Mouse (Mus musculus): ENCODE data around the gene Stx8. TPM values are rescaled to one million over a fixed set of nuclear protein-coding genes. Genes with fewer than 3 reads are reported as not detected.
A peak's percentile ranks its signal among the peaks of the same experiment; 100 is the strongest.

Stx8 gene
- total RNA-seq, 2 experiments from 2014 or later: 22.6 to 27.3 TPM

DNA sequence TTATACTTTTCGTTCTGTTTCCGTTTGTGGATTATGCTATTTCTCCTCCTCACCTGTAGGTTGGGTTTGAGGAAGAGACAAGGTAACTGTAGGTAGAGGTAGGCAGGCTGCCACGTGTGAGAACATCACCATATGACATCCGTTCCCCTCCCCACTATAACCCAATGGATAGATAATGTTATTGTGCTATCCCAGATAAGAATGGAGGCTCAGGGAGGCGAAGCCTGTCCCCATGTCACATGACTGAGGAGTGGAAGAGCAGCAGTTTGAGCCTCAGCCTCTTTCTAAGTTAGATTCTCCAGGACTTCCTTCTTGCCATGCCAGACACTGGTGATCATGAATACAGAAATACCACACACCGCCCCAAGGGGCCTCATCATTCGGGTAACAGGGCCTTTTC lies 211.4 kb downstream of the Stx8 start:
- intact Hi-C loops (cut with DNase I; ENCODE audit: low total_unique reads): no loop called here
- DNase-seq: no peak

DNA sequence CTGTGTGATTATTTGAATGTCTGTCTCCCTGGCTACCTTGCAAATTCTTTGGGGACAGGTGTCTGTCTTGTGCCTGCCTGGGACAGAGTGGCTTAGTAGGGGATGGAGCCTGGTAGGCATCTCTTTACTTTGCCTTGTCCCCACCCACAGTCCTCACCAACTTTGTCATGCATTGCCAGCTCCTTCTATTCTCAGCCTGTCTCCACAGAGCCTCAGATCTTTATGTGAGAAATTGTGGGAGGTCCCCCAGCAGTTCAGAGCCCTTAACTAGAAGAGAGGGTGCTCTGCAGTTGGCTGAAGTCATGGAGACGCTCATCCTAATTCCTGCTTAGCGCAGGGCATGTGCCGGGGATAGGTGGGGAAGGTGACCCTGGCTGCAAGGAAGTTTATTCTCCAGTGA lies 219.7 kb downstream of the Stx8 start:
- intact Hi-C loops (cut with DNase I; ENCODE audit: low total_unique reads): no loop called here
- no peak for DNase-seq

DNA sequence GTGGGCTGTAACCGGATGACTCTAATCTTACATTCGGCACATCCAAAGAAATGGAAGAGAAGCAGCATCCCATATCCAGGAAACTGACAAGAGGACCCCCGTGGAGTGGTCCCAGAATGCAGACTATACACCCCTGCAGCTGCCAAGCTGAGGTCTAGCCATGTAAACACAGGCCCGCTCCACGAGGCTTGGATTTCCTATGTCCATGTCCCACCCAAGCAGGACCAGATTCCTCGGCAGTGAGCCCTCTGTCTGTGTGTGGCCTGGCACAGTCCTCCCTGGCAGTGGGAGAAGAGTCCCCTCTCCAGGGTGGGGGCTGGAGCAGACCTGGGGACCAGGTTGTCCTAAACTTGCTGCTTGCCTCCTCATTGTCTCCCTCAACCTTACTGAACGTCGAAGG lies 221.2 kb downstream of the Stx8 start:
- intact Hi-C loops (cut with DNase I; ENCODE audit: low total_unique reads): no loop called here

DNA sequence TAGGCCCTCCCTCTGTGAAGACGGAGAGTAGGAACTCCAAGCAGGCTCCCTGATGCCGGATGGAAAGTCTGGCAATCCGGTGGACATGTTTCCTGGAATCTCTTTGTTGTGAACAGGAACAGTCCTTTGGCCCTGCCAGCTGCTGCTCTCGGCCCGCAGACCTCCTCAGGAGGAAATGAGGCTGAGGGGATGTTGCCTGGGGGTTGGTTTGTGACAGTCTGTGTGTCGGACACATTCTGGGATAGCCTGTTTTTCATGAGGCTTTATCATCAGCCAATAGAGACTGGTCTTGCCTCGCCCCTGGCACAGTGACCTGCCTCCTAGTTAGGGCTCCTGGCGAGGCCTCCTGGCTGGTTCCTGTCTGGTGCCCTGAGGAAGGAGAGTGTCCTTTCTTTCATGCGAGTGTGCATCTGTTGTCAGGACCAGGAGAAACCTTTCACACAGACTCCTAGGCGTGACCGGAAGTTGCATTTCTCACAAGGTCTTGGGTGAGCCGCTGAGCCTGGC lies 222.8 kb downstream of the Stx8 start:
- DNase-seq: no peak
- intact Hi-C loops (cut with DNase I; ENCODE audit: low total_unique reads): no loop called here

More for the DNA sequence above, 221.2 kb downstream of the Stx8 start:
- DNase-seq: no peak

DNA sequence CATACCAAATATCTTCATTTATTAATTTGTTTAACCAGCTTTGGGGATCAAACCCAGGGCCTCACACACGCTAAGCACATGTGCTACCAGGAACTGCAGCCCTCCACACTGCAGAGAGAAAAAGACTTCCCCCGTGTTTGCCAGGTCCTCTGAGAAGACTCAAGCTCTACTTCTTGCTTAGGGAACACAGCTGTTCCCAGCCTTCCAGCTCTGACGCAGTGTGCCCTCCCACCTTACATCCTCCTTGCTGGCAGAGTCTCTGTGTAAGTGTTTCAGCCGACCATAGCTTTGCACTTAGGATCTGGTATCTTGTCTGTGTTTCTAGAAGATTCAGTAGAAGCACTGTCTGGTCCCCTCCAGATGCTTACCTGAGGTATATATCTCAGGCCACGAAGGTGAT lies 224.9 kb downstream of the Stx8 start:
- intact Hi-C loops (cut with DNase I; ENCODE audit: low total_unique reads): no loop called here
- no peak for DNase-seq

DNA sequence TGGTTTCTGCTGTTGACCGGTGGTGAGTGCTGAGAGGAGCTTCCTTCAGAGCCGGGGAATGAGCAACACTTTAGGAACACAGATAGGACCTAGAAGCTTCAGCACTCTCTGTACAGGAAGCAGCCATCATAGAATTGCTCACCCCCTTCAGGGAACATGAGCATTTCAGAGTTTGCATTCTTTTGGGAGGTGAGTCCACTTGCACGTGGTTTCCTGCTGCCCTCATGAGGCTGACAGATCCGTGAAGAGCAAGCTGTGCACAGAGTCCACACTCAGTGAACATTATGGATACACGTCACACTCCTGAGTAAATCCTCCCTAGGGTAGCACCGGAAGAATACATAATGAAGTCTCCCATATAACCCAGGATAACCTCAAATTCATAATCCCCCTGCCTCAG lies 229.2 kb downstream of the Stx8 start:
- intact Hi-C loops (cut with DNase I; ENCODE audit: low total_unique reads): no loop called here
- no peak for DNase-seq

DNA sequence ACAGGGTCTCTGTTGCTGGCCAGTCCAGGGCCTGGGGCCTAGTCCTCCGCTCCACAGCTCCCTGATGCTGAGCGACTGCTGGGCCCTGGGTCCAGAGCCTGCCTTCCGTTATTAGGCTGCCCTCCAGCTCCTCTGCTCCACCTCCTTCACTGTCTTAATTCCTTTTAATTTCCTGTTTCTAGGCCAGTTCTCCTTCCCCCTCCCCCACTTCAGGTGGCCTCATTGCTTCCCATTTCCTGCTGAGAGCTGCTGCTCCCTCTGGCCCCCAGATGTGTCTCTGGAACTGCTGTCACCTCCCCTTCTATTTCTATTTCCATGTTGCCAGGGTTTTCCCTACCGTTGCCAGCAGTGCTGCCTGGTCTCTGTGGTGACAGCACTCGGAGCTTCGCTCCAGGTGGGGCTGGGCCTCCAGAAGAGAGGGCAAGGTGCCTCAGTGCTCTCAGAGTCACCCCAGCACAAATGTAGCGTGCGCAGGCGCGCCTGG lies 229.7 kb downstream of the Stx8 start:
- intact Hi-C loops (cut with DNase I; ENCODE audit: low total_unique reads): no loop called here
- DNase-seq: no peak

DNA sequence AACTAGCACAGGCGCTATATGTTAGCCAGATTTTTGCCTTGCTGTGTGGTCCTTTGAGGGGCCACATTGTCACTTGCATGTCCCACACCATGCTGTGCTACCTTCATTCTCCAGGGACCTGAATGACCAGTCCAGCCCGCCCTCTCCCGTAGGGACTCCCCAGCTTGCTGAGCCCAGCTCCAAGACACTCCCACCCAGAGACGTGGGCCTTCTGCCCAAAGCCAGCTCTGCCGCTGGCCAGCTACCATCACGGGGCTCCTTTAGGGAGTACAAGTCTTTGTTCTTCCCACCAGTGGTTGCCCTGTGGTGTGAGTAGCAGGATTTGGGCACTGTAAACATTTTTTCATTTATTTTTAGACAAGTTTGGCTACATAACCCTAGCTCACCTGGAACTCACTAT lies 230.6 kb downstream of the Stx8 start:
- DNase-seq: peak; percentile 53
- intact Hi-C loops (cut with DNase I; ENCODE audit: low total_unique reads): no loop called here

DNA sequence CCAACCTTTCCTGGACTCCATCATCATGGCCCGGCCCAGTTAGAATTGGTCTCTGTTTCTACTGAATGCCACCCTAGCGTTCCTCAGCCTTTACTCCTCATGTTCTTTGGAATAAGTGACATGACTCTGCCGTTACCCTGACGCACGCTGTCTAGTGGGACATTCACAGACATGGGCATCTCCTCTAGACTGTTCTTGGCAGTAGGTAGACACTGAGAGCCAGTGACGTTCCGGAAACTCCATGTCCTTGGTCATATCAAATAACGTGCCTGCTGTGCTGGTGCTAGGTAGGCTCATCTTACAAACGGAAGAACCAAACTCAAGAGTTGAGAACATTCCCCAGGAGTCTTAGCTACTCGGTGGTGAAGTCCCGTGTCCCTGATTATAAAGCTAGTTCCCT lies 231.5 kb downstream of the Stx8 start:
- intact Hi-C loops (cut with DNase I; ENCODE audit: low total_unique reads): no loop called here
- no peak for DNase-seq

DNA sequence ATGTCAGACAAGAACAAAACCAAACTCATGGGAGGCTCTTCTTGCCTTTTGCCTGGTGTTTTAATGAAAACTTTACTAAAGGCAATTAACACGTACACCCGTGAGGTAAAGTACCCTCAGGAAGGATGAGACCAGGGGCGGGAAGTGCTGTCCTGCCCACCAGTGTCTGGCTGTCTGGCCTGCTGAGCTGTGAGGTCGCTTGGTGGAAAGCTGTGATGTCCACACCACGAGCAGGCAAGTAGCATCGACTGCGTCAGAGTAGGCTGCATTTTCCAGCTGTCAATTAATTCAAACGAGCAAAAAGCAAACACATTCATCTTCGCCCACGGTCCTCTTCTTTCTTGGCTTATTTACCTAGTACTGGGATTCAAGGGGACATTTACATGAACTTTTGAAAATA lies 232.7 kb downstream of the Stx8 start:
- DNase-seq: no peak
- intact Hi-C loops (cut with DNase I; ENCODE audit: low total_unique reads): no loop called here

DNA sequence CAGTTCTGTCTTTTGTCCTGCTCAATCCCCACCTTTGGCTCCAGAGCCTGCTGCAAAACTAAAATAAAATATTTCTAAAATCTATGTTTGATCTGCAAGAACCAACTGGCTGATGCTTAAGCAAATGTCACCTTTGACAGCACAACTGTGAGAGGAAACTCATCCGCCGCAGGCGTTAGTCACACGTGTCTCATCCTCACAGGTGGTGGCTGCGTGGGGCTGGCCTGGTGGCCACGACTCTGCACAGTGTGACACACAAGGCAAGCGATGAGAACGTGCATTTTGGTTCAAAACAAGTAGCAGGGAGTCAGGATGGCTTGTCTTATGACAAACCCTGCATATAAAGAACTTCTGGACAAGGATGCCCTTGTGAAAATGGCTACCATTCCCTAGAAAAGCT lies 233.1 kb downstream of the Stx8 start:
- DNase-seq: no peak
- intact Hi-C loops (cut with DNase I; ENCODE audit: low total_unique reads): no loop called here

DNA sequence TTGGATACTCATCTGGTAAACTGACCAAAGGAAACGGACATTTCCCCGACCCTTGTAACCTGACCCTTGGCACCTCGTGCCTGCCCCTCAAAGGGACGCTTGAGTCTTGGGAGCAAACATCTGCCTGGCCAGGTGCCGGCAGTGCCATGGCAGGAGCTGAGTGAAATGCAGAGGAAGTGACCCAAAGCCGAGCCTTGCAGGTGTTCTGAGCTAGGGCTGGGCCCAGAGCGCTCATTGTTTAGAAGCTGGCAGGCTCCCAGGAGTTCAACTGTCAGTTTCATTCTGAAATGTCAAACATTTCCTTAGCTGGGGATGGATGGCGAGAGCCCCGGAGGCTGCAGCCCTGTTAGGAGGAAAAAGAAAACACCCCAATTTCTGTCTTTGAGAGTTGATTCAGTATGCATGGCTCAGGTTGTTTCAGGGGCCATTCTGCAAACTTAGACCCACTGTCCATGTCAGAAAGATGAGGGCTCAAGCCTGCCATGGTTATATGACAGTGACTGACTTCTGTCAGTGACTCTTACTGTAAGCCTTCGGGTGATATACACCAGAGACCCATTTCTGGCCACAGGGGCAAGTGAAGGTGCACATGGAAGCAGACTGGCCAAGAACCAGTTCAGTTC lies 233.9 kb downstream of the Stx8 start:
- intact Hi-C loops (cut with DNase I; ENCODE audit: low total_unique reads): no loop called here
- DNase-seq: no peak

DNA sequence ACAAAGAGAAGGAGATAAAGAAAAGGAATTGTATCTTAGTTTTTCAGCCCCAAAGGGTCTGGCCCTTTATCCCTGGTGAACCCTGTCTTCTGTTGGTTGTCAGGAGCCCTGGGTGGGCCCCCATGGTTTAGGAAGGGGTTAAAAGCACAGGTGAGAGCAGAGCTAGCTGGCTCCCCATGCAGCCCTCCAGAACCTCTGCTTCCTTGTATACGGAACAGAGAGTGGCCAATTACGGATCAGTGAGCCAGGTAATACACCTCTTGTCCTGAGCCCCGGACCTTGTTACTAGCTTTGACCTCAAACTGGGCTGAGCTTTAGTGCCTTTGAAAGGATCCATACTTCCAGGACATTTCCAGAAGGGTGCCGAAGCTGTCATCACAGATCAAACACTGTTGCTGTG lies 234.5 kb downstream of the Stx8 start:
- no peak for DNase-seq
- intact Hi-C loops (cut with DNase I; ENCODE audit: low total_unique reads): no loop called here

DNA sequence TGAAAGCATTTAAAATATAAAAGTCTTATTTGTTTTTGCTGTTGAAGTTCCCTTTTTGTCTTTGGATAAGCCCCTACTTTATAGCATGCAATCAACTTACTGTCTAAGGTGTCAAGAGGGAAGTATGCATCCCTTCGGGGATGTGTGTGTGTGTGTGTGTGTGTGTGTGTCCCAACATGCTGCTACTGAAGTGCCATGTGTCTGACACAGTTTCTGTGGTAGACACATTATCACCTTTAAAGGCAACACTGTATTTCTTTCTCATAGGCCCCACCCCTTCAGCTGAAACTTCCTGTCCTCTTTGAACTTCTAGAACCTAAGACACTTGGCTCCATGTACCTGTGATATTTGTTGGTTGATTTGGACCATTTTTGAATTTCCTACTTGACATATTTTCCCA lies 235.1 kb downstream of the Stx8 start:
- intact Hi-C loops (cut with DNase I; ENCODE audit: low total_unique reads): no loop called here
- no peak for DNase-seq

DNA sequence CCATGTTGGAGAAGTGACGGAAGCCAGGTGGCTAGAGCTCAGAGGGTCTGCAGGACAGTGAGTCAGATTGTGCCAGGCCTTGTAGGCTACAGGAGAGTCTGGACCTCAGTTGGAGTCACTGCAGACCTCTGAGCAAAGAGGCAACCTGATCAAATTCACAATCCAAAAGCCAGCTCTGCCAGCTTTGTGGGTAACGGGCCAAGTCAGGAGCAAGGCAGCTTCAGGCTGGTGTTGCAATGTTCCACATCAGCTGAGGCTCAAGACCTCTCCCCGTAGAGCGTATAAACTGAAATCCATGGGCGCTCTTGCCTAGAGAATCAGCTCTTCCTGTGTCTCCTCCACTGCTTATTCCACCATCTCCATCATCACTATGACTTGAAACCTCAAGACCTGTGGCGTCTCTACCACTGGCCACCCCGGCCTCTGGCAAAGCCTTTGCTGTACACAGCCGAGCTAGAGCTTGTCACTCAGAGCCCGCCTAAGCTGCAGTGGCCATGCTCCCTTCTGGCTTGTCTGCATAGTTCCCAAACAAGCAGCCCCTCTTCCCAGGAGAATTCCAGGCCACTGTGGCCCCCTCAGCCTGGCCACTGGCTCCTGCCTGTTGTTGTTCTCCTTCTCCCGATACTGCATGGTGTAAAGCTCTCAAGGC lies 235.9 kb downstream of the Stx8 start:
- DNase-seq: no peak
- intact Hi-C loops (cut with DNase I; ENCODE audit: low total_unique reads): no loop called here

DNA sequence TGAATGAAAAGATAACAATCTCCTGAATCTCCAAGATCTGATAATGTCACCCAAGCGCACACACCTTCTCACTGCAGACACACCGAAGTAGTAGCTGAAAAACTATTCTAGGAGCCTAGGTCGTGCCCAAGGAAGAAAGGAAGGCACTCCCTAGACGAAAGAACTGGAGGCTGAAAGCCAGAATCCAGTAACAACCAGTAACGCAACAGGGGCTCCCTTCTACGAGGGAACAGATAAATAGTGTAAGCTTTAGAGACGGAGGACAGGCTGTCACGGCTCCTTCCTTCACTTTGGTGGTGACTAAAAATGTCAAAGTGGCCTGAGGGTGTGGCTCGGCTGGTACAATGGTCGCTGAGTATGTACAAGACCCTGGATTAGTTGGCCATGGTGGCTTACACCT lies 236.6 kb downstream of the Stx8 start:
- DNase-seq: no peak
- intact Hi-C loops (cut with DNase I; ENCODE audit: low total_unique reads): no loop called here

DNA sequence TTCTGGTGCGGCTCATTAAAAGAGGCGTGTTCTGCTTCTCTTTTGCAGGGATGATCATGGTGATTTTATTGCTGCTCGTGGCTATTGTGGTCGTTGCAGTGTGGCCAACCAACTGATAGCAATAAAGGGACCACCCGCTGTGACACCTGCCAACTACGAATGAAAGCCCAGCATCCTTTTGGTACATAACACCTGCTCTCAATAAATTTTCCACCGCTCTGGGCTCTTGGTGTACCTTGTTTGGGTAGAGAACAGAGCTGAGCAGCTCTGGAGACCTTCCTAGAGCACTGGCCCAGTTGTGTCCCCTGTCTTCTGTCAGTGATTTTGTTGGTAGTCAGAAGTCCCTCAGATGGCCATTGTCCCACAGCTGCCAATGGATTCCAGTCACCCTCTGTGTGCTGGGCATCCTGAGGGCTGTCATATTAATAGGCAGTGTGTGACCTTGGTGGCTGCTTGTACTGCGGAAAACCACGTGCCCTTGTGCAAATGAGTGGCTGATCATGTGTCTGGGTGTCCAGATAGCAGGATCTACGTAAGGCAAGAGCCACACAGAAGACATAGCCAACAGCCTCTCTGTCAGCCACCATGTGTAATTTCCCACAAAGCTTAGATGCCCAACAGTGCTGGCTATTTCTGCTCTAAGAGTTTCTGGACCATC lies 237.8 kb downstream of the Stx8 start:
- intact Hi-C loops (cut with DNase I; ENCODE audit: low total_unique reads): no loop called here

DNA sequence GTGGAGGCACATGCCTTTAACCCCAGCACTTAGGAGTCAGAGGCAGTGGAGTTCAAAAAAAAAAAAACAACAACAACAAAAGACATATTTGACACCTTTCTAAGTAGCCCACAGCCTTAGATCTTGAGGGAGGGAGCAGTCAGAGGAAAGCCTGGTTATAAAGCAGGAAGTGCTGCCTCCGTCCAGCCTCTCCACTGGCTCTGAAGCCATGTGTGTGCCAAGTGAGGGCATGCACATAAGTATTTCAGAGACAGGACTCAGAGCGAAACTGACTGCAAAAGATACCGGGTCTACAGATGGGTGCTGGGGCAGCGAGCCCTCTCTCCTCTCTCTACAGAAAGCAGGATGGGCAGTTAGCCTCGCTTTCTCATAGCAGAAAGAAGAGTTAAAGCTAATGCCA lies 238.4 kb downstream of the Stx8 start:
- intact Hi-C loops (cut with DNase I; ENCODE audit: low total_unique reads): no loop called here
- DNase-seq: no peak

More for the DNA sequence above, 237.8 kb downstream of the Stx8 start:
- DNase-seq: no peak

DNA sequence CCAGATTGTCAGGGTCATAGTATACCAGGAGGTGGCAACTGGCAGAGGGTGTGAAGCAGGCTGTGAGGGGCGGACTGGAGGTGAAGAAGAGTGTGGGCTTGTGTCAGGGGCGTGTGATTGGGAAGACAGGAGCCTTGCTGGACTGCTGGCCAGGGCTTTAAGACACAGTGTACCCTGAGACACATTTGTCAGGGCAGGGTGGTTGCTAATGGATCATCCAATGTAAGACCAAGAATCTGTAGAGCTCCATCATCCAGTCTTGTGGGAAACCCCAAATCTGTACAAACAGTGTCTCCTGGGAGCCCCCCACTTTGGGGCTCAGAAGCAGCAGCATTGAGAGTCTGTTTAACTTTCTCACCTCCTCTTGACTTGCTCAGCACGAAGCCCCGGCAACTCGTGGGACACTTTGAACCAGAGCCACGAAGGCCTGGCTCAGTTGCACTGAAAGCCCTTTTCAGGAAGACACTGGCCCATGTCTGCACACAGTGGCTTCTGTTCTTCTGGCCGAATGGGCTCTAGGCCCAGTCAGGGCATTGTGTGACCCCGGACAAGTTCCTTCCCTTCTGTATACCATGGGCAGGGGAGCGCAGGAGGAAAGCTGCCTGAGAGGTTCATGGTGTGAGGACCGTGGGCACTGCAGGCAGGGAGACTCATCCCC lies 239.7 kb downstream of the Stx8 start:
- intact Hi-C loops (cut with DNase I; ENCODE audit: low total_unique reads): no loop called here
- DNase-seq: no peak

DNA sequence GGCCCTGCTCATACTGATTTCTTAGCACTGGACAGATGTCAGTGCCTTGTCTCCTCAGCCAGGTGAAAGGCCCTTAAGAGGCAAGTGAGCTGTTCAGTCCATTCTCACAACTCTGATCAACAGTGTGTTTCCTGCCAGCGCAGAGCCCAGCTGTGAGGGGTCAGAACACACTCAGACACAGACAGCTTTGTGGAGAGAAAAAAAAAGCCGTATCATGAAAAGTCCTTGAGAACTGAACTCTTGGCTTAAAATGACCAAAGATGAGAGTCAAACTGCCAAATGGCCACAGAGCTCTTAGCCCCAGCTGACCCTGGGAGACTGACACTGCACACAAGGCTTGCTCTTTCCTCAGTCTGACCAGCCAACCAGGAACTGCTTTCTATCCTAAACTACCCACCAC lies 242.0 kb downstream of the Stx8 start:
- intact Hi-C loops (cut with DNase I; ENCODE audit: low total_unique reads): no loop called here
- no peak for DNase-seq

Data from gastrocnemius, postnatal 14 days (tissue).